Mouse (Mus musculus): ENCODE measurements around the gene Dcst1. TPM values are rescaled to one million over a fixed set of nuclear protein-coding genes. Genes with fewer than 3 reads are reported as not detected.

Dcst1 gene
- polyA plus RNA-seq, 1 experiment = 74.5 TPM

DNA sequence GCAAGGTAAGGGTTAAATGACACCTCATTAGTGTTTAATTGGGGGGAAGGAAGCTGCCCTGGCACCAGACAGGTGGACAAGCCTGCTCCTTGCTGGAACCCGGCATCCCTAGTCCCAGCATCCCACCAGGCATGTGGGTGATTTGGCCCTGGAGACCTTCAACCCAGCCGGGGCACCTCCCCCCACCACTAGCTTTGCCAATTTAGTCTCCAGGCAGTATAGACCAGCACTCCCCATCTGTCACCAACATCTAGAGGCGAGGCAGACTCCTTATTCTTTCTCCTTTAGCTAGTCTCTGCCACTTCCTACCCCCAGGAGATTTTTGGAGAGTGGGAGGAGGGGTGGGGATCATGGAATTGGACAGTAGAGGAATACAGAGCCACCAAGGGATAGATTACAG is 34.7 kb downstream of the Dcst1 start:
- Histone ChIP-seq H3K27me3 (ENCODE audit: control insufficient read depth, insufficient read depth, low read length) (no peaks in the 10 kb centered on the region), H3K4me1 (ENCODE audit: control insufficient read depth, insufficient read depth, low read length) (peaks cover 25% of the 10 kb centered on the region), H3K36me3 (ENCODE audit: control insufficient read depth, insufficient read depth, low read length) (no peaks in the 10 kb centered on the region), H3K27ac (ENCODE audit: control insufficient read depth, insufficient read depth, low read depth, low read length) (no peak overlapping the region), H3K4me3 (ENCODE audit: control insufficient read depth, low read depth, low read length) (peak overlapping the region; percentile 31; the same call in 1 of the 2 replicates)
- no peak for TF ChIP-seq CTCF (IDR thresholded peaks at IDR 0.05; ENCODE audit: control insufficient read depth, insufficient read depth, insufficient replicate concordance, low read depth, low read length)
- no peak for TF ChIP-seq POLR2A (IDR thresholded peaks at IDR 0.05; ENCODE audit: control insufficient read depth, low read depth, low read length)

GRCm38 (mm10) chr3:89328623-89329022 is 36.4 kb downstream of the Dcst1 start:
- Histone ChIP-seq H3K36me3 (ENCODE audit: control insufficient read depth, insufficient read depth, low read length) (no peaks in the 10 kb centered on the region), H3K27me3 (ENCODE audit: control insufficient read depth, insufficient read depth, low read length) (no peaks in the 10 kb centered on the region), H3K27ac (ENCODE audit: control insufficient read depth, insufficient read depth, low read depth, low read length) (no peak overlapping the region), H3K4me1 (ENCODE audit: control insufficient read depth, insufficient read depth, low read length) (peaks cover 25% of the 10 kb centered on the region), H3K4me3 (ENCODE audit: control insufficient read depth, low read depth, low read length) (no peak overlapping the region)
- no peak for TF ChIP-seq CTCF (IDR thresholded peaks at IDR 0.05; ENCODE audit: control insufficient read depth, insufficient read depth, insufficient replicate concordance, low read depth, low read length)
- no peak for TF ChIP-seq POLR2A (IDR thresholded peaks at IDR 0.05; ENCODE audit: control insufficient read depth, low read depth, low read length)

DNA sequence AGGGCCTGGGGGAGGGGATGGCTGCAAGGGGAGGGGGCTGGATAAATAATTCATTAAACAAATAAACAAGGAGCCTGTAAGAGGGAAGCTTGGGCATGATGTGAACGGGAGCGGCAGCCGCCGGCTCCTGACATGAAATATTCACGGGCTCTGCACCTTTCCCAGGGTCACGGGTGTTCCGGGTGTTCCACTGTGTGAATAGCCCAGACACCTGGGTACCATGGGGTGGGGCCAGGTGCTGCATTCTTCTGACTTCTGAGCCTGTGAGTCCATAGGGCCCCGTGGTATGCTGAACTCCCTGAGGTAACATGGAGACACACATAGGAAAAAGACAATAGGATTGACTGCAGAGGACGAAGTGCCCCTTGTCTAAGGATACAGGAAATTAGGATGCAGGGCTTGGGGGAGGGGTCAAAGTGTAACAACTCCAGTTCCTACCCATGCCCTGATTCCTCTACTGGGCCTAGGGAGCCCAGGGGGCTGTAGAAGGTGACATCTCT is 37.6 kb downstream of the Dcst1 start:
- Histone ChIP-seq H3K27me3 (ENCODE audit: control insufficient read depth, insufficient read depth, low read length) (peaks cover 2% of the 10 kb centered on the region), H3K36me3 (ENCODE audit: control insufficient read depth, insufficient read depth, low read length) (no peaks in the 10 kb centered on the region), H3K27ac (ENCODE audit: control insufficient read depth, insufficient read depth, low read depth, low read length) (no peak overlapping the region), H3K4me3 (ENCODE audit: control insufficient read depth, low read depth, low read length) (no peak overlapping the region), H3K4me1 (ENCODE audit: control insufficient read depth, insufficient read depth, low read length) (peaks cover 24% of the 10 kb centered on the region)
- TF ChIP-seq CTCF (IDR thresholded peaks at IDR 0.05; ENCODE audit: control insufficient read depth, insufficient read depth, insufficient replicate concordance, low read depth, low read length) (no peak), POLR2A (IDR thresholded peaks at IDR 0.05; ENCODE audit: control insufficient read depth, low read depth, low read length) (no peak)

GRCm38 (mm10) chr3:89325882-89326281 is 39.2 kb downstream of the Dcst1 start:
- peaks cover 2% of the 10 kb centered on the region for H3K27me3 ChIP-seq (ENCODE audit: control insufficient read depth, insufficient read depth, low read length)
- no peak overlapping the region for H3K4me3 ChIP-seq (ENCODE audit: control insufficient read depth, low read depth, low read length)
- H3K27ac ChIP-seq (ENCODE audit: control insufficient read depth, insufficient read depth, low read depth, low read length) = no peak overlapping the region
- H3K36me3 ChIP-seq (ENCODE audit: control insufficient read depth, insufficient read depth, low read length) = no peaks in the 10 kb centered on the region
- H3K4me1 ChIP-seq (ENCODE audit: control insufficient read depth, insufficient read depth, low read length) = peaks cover 24% of the 10 kb centered on the region
- no peak for TF ChIP-seq POLR2A (IDR thresholded peaks at IDR 0.05; ENCODE audit: control insufficient read depth, low read depth, low read length)
- TF ChIP-seq CTCF (IDR thresholded peaks at IDR 0.05; ENCODE audit: control insufficient read depth, insufficient read depth, insufficient replicate concordance, low read depth, low read length) = no peak

DNA sequence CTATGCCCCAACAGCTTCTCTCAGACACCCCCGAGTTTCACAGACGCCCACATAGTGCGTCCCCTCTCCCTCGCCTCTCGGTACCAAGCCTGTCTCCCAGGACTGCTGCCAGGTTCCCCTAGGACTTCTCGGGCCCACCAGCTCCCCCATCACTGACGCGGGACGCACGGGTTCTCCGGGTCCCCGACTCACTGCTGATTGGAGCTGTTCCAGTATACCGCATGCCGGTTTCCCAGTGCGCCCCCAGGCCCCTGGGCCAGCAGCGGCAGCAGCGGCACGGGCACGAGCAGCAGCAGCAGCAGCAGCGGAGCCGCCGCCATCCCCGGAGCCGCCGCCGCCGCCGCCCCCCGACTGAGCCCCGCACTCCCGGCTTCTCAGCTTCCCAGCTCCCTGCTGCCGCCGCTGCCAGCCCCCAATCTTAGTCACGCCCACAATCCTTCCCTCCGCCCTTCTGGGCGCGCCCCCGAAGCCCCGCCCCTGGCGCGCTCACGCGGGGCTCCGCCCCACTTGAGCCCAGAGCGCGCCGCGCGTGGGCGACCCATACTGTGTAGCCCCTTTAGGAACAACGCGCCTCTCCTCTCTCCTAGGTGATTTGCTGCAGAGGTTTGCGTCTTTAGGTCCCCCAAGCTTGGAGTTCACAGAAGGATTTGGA is 42.4 kb downstream of the Dcst1 start, which contains the start of gene Efna3:
TSS of gene Efna3 (minus strand) at position 452 of the 652 bp plus-strand sequence.
- TF ChIP-seq CTCF (IDR thresholded peaks at IDR 0.05; ENCODE audit: control insufficient read depth, insufficient read depth, insufficient replicate concordance, low read depth, low read length) (no peak), POLR2A (IDR thresholded peaks at IDR 0.05; ENCODE audit: control insufficient read depth, low read depth, low read length) (no peak)
- Histone ChIP-seq H3K4me1 (ENCODE audit: control insufficient read depth, insufficient read depth, low read length) (peaks cover 49% of the 10 kb centered on the region), H3K4me3 (ENCODE audit: control insufficient read depth, low read depth, low read length) (peak within 1 kb of the TSS; percentile 76), H3K27me3 (ENCODE audit: control insufficient read depth, insufficient read depth, low read length) (peaks cover 2% of the 10 kb centered on the region), H3K27ac (ENCODE audit: control insufficient read depth, insufficient read depth, low read depth, low read length) (no peak within 1 kb of the TSS), H3K36me3 (ENCODE audit: control insufficient read depth, insufficient read depth, low read length) (no peaks in the 10 kb centered on the region)

- TF ChIP-seq POLR2A (IDR thresholded peaks at IDR 0.05; ENCODE audit: control insufficient read depth, low read depth, low read length) (no peak), CTCF (IDR thresholded peaks at IDR 0.05; ENCODE audit: control insufficient read depth, insufficient read depth, insufficient replicate concordance, low read depth, low read length) (no peak)
- Histone ChIP-seq H3K4me3 (ENCODE audit: control insufficient read depth, low read depth, low read length) (peak overlapping the region; percentile 76), H3K27me3 (ENCODE audit: control insufficient read depth, insufficient read depth, low read length) (peaks cover 2% of the 10 kb centered on the region), H3K36me3 (ENCODE audit: control insufficient read depth, insufficient read depth, low read length) (no peaks in the 10 kb centered on the region), H3K4me1 (ENCODE audit: control insufficient read depth, insufficient read depth, low read length) (peaks cover 54% of the 10 kb centered on the region), H3K27ac (ENCODE audit: control insufficient read depth, insufficient read depth, low read depth, low read length) (no peak overlapping the region)
These were observed 42.9 kb downstream of the Dcst1 start for GRCm38 (mm10) chr3:89322131-89322500.

DNA sequence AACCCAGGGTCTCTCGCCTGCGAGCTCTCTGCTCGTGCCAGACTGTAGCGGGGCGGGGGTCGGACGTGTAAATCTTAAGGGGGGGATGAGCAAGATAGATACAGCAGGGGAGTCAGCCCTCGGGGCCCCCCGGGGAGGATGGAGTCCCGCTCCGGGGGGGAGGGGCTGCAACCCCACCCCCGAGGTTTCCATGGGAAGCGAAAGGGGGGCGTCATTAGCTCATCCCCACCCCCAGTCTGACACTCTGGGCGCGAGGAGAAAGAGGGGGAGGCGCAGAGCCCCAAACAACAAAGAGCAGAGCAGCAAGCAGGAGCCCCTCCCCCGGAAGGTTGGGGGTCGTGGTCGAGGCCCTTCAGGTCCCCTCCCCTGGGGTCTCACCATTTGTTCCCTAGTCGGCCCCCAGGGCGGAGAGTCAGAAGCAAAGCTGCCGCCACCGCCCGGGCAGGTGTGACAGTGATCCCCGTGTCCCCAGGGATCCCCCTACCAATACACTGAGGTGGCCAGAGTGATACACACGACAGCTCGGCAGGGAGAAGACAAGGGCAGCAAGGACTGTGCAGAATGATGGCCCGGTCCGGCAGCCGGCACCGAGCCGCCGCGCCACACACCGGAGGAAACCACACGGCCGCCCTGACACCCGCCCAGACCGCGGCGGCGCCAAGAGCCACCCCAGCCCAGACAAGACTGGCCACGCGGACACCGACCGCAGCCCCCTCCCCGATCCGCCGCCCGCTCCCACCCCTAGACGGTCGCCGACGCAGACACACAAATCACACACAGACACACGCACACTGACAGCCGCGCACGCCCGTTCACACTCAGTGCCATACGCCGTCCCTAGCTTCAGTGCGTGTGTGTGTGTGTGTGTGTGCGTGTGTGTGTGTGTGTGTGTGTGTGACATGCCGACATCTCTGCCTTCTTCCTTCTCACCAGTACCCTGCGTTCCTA is 43.6 kb downstream of the Dcst1 start:
- Histone ChIP-seq H3K4me1 (ENCODE audit: control insufficient read depth, insufficient read depth, low read length) (peaks cover 59% of the 10 kb centered on the region), H3K27ac (ENCODE audit: control insufficient read depth, insufficient read depth, low read depth, low read length) (no peak overlapping the region), H3K36me3 (ENCODE audit: control insufficient read depth, insufficient read depth, low read length) (no peaks in the 10 kb centered on the region), H3K27me3 (ENCODE audit: control insufficient read depth, insufficient read depth, low read length) (peaks cover 2% of the 10 kb centered on the region), H3K4me3 (ENCODE audit: control insufficient read depth, low read depth, low read length) (peak overlapping the region; percentile 76)
- no peak for TF ChIP-seq CTCF (IDR thresholded peaks at IDR 0.05; ENCODE audit: control insufficient read depth, insufficient read depth, insufficient replicate concordance, low read depth, low read length)
- no peak for TF ChIP-seq POLR2A (IDR thresholded peaks at IDR 0.05; ENCODE audit: control insufficient read depth, low read depth, low read length)
